Mouse (Mus musculus) midbrain, postnatal 0 days (tissue): ENCODE measurements at regions not wholly inside any gene's neighbourhood (a gene's known extent, or its start where the extent isn't known, plus 50 kb on each side); places are given as distances from the start of the nearest gene placed in this dataset.

ENCODE experiments used
- ATAC-seq: fragments of 200-750 bp; cut with Nextera tagmentation; 2 replicates; pipeline ENCODE4 v1.8.0; 2017; ENCODE audit warnings: moderate number of reproducible peaks, mild to moderate bottlenecking, moderate TSS enrichment, moderate library complexity; ENCODE audit not compliant: low FRiP score
- DNase-seq: peaks from one replicate; pipeline ENCODE4 v3.0.0-alpha.2; 2015; ENCODE audit warnings: low spot score
- H3K27ac ChIP-seq: fragments of 300-500 bp; sonication (generic); 2 replicates; pipeline ENCODE4 v1.5.1; 2014; ENCODE audit warnings: low read depth, mild to moderate bottlenecking, low read length, mixed read lengths
- H3K27me3 ChIP-seq: fragments of 300-500 bp; sonication (generic); 2 replicates; pipeline ENCODE4 v1.6.1; 2014; ENCODE audit warnings: low read length, control low read depth, mixed read lengths; ENCODE audit not compliant: insufficient read depth
- H3K36me3 ChIP-seq: fragments of 300-500 bp; sonication (generic); 2 replicates; pipeline ENCODE4 v1.6.1; 2014; ENCODE audit warnings: low read length, control low read depth, mixed read lengths; ENCODE audit not compliant: insufficient read depth
- H3K4me1 ChIP-seq: fragments of 300-500 bp; sonication (generic); 2 replicates; pipeline ENCODE4 v1.6.1; 2014; ENCODE audit warnings: mild to moderate bottlenecking, control low read depth, antibody characterized with exemption, low read length, mixed read lengths; ENCODE audit not compliant: insufficient read depth
- H3K4me2 ChIP-seq: fragments of 300-500 bp; sonication (generic); 2 replicates; pipeline ENCODE4 v1.6.1; 2014; ENCODE audit warnings: low read depth, mild to moderate bottlenecking, low read length, mixed read lengths; ENCODE audit not compliant: poor library complexity, severe bottlenecking
- H3K4me3 ChIP-seq: fragments of 300-500 bp; sonication (generic); 2 replicates; pipeline ENCODE4 v1.5.1; 2014; ENCODE audit warnings: low read depth, mild to moderate bottlenecking, low read length, moderate library complexity
- H3K9ac ChIP-seq: fragments of 300-500 bp; sonication (generic); replicated peaks from 2 replicates; pipeline ENCODE4 v1.6.1; 2014; ENCODE audit warnings: mild to moderate bottlenecking, low read length, moderate library complexity, mixed read lengths; ENCODE audit not compliant: poor library complexity, severe bottlenecking
- H3K9me3 ChIP-seq: fragments of 300-500 bp; sonication (generic); 2 replicates; pipeline ENCODE4 v1.6.1; 2016; ENCODE audit warnings: low read length, control low read depth
- CTCF ChIP-seq: IDR thresholded peaks from 2 replicates; pipeline ENCODE4 v1.5.1; 2016; ENCODE audit warnings: antibody characterized with exemption, mild to moderate bottlenecking
- WGBS: fragments of 180-500 bp; shearing (Covaris S2); extraction: QIAGEN DNeasy Blood & Tissue Kit; methylation state at CpG from one replicate; pipeline ENCODE4 v1.1.7; 2014; 5-methylcytosine and 5-hydroxymethylcytosine counted together

DNA sequence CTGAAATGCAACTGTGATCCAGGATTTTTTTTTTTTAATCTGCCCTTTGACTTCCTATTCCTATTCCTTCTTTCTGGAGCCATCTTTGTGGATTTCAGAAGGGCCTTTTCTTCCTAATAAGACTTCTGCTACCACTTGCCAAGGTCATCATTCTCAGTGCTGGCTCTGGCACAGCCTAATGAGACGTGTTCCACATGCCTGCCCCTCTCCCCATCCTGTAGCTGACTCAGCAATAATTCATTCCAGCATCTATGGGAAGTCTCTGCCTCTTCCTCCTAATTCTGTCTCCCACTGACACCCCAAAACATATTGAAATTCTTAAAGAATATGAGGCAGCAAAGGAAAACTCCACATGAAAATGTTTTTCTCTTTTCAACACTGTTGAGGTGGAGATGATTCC is 91.7 kb upstream of the Cep162 start:
- 71% methylated on average over 1 of the region's 1 CpGs for WGBS
- peak; percentile 41 for DNase-seq

DNA sequence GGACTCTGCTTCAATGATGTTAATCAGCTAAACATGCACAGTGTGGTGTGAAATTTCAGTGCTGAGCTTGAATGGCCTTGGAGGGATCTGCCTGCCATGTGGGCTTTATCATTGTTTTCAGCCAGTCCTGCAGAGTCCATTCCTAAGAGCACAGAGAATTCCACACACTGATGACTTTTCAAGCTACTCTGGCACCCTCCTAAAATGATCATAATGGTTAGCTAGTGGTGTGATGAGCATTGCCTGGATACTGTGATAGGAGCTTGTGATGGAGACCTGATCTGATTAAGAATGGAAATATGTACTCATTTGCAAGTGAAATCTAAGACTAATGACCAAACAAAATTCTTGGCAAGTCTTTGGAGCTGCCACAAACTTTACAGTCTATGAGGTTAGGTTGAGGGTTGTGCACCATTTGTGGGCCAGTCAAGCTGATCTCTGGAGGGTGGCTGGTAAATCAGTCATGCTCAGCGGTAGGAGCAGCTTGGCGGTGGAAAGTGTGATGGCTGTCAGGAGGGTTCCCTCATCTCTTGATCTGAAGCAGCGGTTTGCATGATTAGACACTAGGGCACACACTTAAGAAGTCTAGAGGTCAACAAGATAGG is 91.0 kb upstream of the Cep162 start:
- Histone ChIP-seq H3K9me3 (no peaks in the 10 kb centered on the region), H3K4me2 (no peak overlapping the region), H3K9ac (no peak overlapping the region), H3K4me3 (no peak overlapping the region), H3K27ac (no peak overlapping the region), H3K36me3 (no peaks in the 10 kb centered on the region), H3K4me1 (no peaks in the 10 kb centered on the region), H3K27me3 (no peaks in the 10 kb centered on the region)
- peak; percentile 61 for DNase-seq
- peak; percentile 16; the same call in 1 of the 2 replicates for ATAC-seq
- no peak for TF ChIP-seq CTCF
- 72% methylated on average over 3 of the region's 3 CpGs for WGBS

More for the DNA sequence above, 91.7 kb upstream of the Cep162 start:
- H3K9me3 ChIP-seq = no peaks in the 10 kb centered on the region
- no peak overlapping the region for H3K9ac ChIP-seq
- no peak overlapping the region for H3K4me3 ChIP-seq
- no peaks in the 10 kb centered on the region for H3K4me1 ChIP-seq
- no peaks in the 10 kb centered on the region for H3K36me3 ChIP-seq
- no peak overlapping the region for H3K4me2 ChIP-seq
- no peak for TF ChIP-seq CTCF
- no peaks in the 10 kb centered on the region for H3K27me3 ChIP-seq
- no peak overlapping the region for H3K27ac ChIP-seq
- no peak for ATAC-seq

DNA sequence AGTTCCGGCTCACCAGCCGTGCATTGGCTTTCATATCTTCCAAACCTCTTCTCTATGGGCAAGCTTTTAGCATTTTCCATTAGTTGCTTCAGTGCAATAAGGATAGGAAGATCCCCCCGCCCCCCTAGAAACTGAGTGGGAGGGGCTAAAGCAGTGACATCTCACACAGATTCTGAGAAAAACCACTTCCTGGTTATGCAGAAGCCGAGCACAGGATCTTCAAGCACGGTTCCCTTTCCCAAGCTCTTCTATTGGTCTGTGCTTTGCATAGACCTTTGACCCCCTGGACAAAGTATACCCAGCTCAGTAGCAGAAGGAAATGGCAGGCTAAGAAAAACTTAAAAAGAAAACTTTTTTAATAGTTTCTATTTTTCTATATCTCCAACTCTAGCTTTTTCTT is 86.1 kb upstream of the Cep162 start:
- Histone ChIP-seq H3K27me3 (no peaks in the 10 kb centered on the region), H3K4me3 (no peak overlapping the region), H3K9ac (no peak overlapping the region), H3K9me3 (no peaks in the 10 kb centered on the region), H3K4me2 (no peak overlapping the region), H3K27ac (no peak overlapping the region), H3K4me1 (no peaks in the 10 kb centered on the region), H3K36me3 (no peaks in the 10 kb centered on the region)
- 81% methylated on average over 5 of the region's 5 CpGs for WGBS
- no peak for ATAC-seq
- no peak for TF ChIP-seq CTCF
- DNase-seq = no peak

DNA sequence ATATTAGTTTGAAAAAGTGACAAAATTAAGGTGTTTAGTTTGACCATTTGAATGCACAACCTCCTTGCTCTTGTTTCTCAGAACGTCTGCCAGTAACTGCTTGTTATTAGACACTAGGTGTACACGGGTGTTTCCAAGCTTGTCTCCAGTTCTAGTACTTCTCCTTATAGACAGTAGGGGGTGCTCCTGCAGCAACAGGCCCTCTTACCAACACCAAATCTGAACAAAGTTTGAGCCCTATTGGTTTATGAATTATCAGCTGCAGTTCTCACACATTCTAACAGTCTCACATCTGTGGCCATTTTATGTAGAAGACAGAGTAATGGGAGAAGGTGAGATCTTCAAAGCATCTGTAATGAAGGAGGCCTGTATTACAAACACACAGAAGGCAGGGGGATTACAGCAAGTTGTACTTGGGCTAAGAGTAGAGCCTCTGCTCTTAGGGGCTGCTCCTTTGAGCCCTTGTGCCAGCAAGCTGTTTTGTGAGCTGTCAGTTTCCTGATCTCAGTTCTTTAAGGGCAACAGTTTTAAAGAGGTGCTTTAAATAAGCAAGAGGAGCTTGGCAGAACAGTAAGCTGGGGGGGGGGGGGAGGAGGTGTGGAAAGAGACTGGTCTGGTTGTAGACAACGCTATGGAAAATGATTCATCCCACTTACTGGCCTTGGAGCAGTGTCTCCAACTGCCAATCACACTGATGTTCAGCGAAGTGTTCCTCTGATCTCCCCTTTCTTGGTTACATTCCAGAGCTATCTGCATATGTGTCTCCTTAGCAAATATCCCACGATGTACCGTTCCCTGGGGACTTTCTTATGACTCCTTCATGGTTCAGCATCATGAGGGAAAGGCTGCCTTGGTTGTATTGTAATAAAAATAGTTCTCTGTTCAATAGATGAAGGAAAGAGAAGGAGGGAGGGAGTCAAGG is 71.3 kb upstream of the Cep162 start:
- Histone ChIP-seq H3K36me3 (no peaks in the 10 kb centered on the region), H3K4me1 (no peaks in the 10 kb centered on the region), H3K27me3 (no peaks in the 10 kb centered on the region), H3K9ac (no peak overlapping the region), H3K27ac (no peak overlapping the region), H3K9me3 (no peaks in the 10 kb centered on the region), H3K4me2 (no peak overlapping the region), H3K4me3 (no peak overlapping the region)
- peak; percentile 45 for TF ChIP-seq CTCF
- WGBS = 58% methylated on average over 6 of the region's 6 CpGs
- DNase-seq = no peak
- ATAC-seq = no peak

DNA sequence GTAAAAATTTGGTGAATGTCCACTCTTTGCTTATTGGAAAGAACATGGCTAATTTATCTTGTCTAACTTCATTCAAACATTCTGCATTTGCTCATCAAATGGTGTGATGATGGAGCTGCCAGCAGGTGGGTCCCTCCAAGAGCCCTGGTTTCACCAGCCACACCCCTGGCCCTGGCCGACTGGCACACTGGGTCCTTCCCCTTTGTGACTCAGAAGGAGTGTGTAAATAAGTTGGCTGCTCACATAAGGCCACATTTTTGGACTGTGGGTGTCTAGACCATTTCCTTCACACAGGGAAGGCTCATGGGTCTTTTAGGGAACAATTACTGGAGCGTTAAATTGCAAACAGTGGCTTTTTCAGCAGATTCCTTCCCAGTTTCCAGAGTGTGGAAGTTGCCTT is 68.4 kb upstream of the Cep162 start:
- no peak overlapping the region for H3K4me3 ChIP-seq
- DNase-seq (no peak), ATAC-seq (no peak)
- no peaks in the 10 kb centered on the region for H3K36me3 ChIP-seq
- H3K4me1 ChIP-seq = no peaks in the 10 kb centered on the region
- TF ChIP-seq CTCF = no peak
- H3K9ac ChIP-seq = no peak overlapping the region
- WGBS = 51% methylated on average over 2 of the region's 2 CpGs
- H3K27ac ChIP-seq = no peak overlapping the region
- no peaks in the 10 kb centered on the region for H3K9me3 ChIP-seq
- H3K27me3 ChIP-seq = no peaks in the 10 kb centered on the region
- H3K4me2 ChIP-seq = no peak overlapping the region

DNA sequence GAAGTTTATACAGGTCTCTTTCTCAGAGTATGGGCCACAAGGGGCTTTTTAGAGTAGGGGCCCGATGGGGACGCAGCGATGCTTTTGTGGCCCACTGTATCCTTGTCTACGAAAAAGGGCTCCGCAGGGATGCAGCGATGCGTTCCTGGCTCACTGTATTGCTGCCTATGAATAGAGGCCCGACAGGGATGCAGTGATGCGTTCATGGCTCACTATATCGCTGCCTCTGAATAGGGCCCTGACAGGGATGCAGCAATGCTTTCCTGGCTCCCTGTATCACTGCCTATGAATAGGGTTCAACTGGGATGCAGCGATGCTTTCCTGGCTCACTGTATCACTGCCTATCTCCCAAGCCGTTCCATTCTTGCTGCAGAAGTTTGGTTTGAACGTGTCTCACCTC is 65.4 kb upstream of the Cep162 start:
- H3K27ac ChIP-seq = no peak overlapping the region
- ATAC-seq (no peak), DNase-seq (no peak)
- H3K27me3 ChIP-seq = no peaks in the 10 kb centered on the region
- TF ChIP-seq CTCF = no peak
- H3K9me3 ChIP-seq = no peaks in the 10 kb centered on the region
- H3K4me2 ChIP-seq = no peak overlapping the region
- H3K9ac ChIP-seq = no peak overlapping the region
- no peak overlapping the region for H3K4me3 ChIP-seq
- no peaks in the 10 kb centered on the region for H3K4me1 ChIP-seq
- WGBS = 79% methylated on average over 13 of the region's 13 CpGs
- no peaks in the 10 kb centered on the region for H3K36me3 ChIP-seq
